Mouse (Mus musculus) kidney, adult 2 months (tissue): Measurements from ENCODE around the gene Cacna1c.

Experiments
- CTCF ChIP-seq: fragments of 200-500 bp; conservative IDR thresholded peaks from 2 replicates; pipeline ENCODE4 v1.5.1; 2011; ENCODE audit warnings: low read depth, mild to moderate bottlenecking, control low read depth, low read length, moderate library complexity, mixed read lengths; ENCODE audit not compliant: insufficient read depth, insufficient read length
- POLR2A ChIP-seq: fragments of 200-500 bp; IDR thresholded peaks from one replicate; pipeline ENCODE4 v1.6.1; 2011; ENCODE audit warnings: low read depth, low read length, control low read depth

DNA sequence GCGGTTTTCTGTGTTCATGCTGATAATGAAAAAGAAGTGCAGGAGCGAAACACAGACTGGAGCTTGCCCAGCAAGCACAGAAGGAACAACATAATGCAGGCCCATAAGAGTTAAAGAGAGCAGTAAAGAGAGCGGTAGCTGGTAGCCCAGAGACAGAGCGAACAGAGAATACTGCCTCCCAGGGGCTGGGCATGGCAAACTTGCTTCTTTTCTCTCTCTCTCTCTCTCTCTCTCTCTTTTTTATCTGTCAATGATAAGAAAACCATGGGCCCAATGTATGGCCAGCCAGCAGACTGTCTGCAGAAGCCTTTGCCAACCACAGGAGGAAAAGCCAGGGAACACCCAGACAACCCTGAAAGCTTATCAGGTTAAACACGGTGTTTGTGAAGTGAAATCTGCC, 365.4 kb downstream of the Cacna1c start:
- no peak for TF ChIP-seq POLR2A
- no peak for TF ChIP-seq CTCF
